Mouse (Mus musculus) fat pad, adult 2 months (tissue): Measurements from ENCODE around the gene Usf3.

Experiments
- DNase-seq: peaks from one replicate; pipeline ENCODE4 v3.0.0-alpha.2; 2011; ENCODE audit warnings: low read depth, low spot score; ENCODE audit errors: extremely low read depth

Gene Usf3

GRCm38 (mm10) chr16:44173155-44173941, at the start of gene Usf3:
TSS of gene Usf3 (plus strand) at chr16:44173246.
- no peak for DNase-seq

GRCm38 (mm10) chr16:44123786-44124185, 49.3 kb upstream of the Usf3 start:
- no peak for DNase-seq

GRCm38 (mm10) chr16:44124713-44125112, 48.3 kb upstream of the Usf3 start:
- DNase-seq: no peak

GRCm38 (mm10) chr16:44125436-44125835, 47.6 kb upstream of the Usf3 start:
- DNase-seq: no peak

- DNase-seq: no peak
Measured at GRCm38 (mm10) chr16:44126437-44126836, 46.6 kb upstream of the Usf3 start.

GRCm38 (mm10) chr16:44132300-44132699, 40.7 kb upstream of the Usf3 start:
- DNase-seq: peak; percentile 54

GRCm38 (mm10) chr16:44133187-44133586, 39.9 kb upstream of the Usf3 start:
- no peak for DNase-seq

GRCm38 (mm10) chr16:44136511-44137021, 36.5 kb upstream of the Usf3 start:
- DNase-seq: no peak

GRCm38 (mm10) chr16:44138377-44138978, 34.6 kb upstream of the Usf3 start:
- DNase-seq: no peak

GRCm38 (mm10) chr16:44138979-44139535, 34.0 kb upstream of the Usf3 start:
- DNase-seq: peak; percentile 72

GRCm38 (mm10) chr16:44139536-44140185, 33.4 kb upstream of the Usf3 start, which contains the start of the genes Atp6v1a and Naa50:
TSS of gene Atp6v1a (minus strand) at chr16:44139705.
TSS of gene Naa50 (plus strand) at chr16:44139830.
- DNase-seq: peak; percentile 49

GRCm38 (mm10) chr16:44140186-44140787, 32.8 kb upstream of the Usf3 start:
- DNase-seq: peak; percentile 68

GRCm38 (mm10) chr16:44141483-44141882, 31.6 kb upstream of the Usf3 start:
- no peak for DNase-seq

- DNase-seq: no peak
Measured at GRCm38 (mm10) chr16:44149002-44149767, 23.9 kb upstream of the Usf3 start.

GRCm38 (mm10) chr16:44154497-44155057, 18.5 kb upstream of the Usf3 start:
- DNase-seq: no peak

GRCm38 (mm10) chr16:44159325-44159724, 13.7 kb upstream of the Usf3 start:
- DNase-seq: no peak

GRCm38 (mm10) chr16:44163831-44164230, 9.2 kb upstream of the Usf3 start:
- no peak for DNase-seq

- no peak for DNase-seq
Measured at GRCm38 (mm10) chr16:44165182-44165581, 7.9 kb upstream of the Usf3 start.

- DNase-seq: peak; percentile 56
Measured at GRCm38 (mm10) chr16:44168990-44169389, 4.1 kb upstream of the Usf3 start.
